Mouse (Mus musculus): ENCODE results near the gene Cdkl4. TPM values are rescaled to one million over a fixed set of nuclear protein-coding genes. Genes with fewer than 3 reads are reported as not detected.
"Not testable (repeated sequence)": the region's sequence is repeated elsewhere in the genome, so short reads cannot be mapped to it uniquely, and the experiment has no call there.

Gene Cdkl4
- total and polyA plus RNA-seq, 2 experiments from 2014 or later = 0.05 TPM; not detected in 1

DNA sequence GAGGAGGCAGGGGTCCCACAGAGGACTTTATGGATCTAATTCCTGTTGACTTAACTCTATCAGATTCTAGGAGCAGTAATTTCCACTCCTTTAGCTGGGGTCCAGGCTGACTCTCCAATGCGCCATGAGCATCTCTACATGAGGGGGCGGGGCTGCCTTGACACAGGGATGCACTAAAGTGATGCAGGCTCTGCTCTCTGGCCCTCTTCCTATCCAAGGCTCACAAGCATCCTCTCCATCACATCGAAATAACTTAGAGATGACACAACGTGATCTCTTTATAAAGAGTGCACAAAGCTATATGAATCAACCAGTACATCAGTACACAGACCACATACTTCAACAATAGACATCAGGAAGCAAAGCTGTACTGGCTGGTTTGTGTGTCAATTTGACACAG lies 6.2 kb downstream of the Cdkl4 start:
- Histone ChIP-seq H3K27me3 (ENCODE audit: control insufficient read depth, insufficient read depth, low read length) (no peaks in the 10 kb centered on the region), H3K27ac (ENCODE audit: low read depth) (no peak overlapping the region), H3K4me1 (ENCODE audit: control insufficient read depth, insufficient read depth) (no peaks in the 10 kb centered on the region), H3K9ac (replicated peaks; ENCODE audit: low read depth, low read length) (no peak overlapping the region), H3K4me2 (ENCODE audit: low read depth, low read length) (no peak overlapping the region), H3K4me3 (ENCODE audit: low read depth, low read length) (no peak overlapping the region), H3K36me3 (replicated peaks; ENCODE audit: control insufficient read depth, insufficient read depth, low read length) (no peaks in the 10 kb centered on the region), H3K9me3 (replicated peaks; ENCODE audit: control insufficient read depth, low read length) (0 out of 2 replicates have a peak, but pooled peaks cover 5% of the 10 kb centered on the region)
- TF ChIP-seq EP300 (IDR thresholded peaks at IDR 0.05; ENCODE audit: low read depth) (no peak), CTCF (IDR thresholded peaks at IDR 0.05; ENCODE audit: low read depth) (no peak)
- DNase-seq (ENCODE audit: low spot score) (no peak), ATAC-seq (ENCODE audit: insufficient read depth, low read depth) (no peak)
- 90% methylated on average over 4 of the region's 4 CpGs for WGBS

- DNase-seq (ENCODE audit: low spot score); H3K4me3 ChIP-seq (ENCODE audit: low read depth, low read length); ATAC-seq (ENCODE audit: insufficient read depth, low read depth); H3K27ac ChIP-seq (ENCODE audit: low read depth); H3K9me3 ChIP-seq (replicated peaks; ENCODE audit: control insufficient read depth, low read length); H3K4me2 ChIP-seq (ENCODE audit: low read depth, low read length); H3K4me1 ChIP-seq (ENCODE audit: control insufficient read depth, insufficient read depth); H3K9ac ChIP-seq (replicated peaks; ENCODE audit: low read depth, low read length); H3K27me3 ChIP-seq (ENCODE audit: control insufficient read depth, insufficient read depth, low read length); H3K36me3 ChIP-seq (replicated peaks; ENCODE audit: control insufficient read depth, insufficient read depth, low read length): not testable (repeated sequence)
- WGBS = 94% methylated on average over 1 of the region's 2 CpGs
- TF ChIP-seq CTCF (IDR thresholded peaks at IDR 0.05; ENCODE audit: low read depth) = peak; percentile 12; the same call in 1 of the 2 replicates
These were observed 7.9 kb downstream of the Cdkl4 start for GRCm38 (mm10) chr17:80569718-80570117.

- TF ChIP-seq CTCF (IDR thresholded peaks at IDR 0.05; ENCODE audit: low read depth) (no peak), EP300 (IDR thresholded peaks at IDR 0.05; ENCODE audit: low read depth) (no peak)
- Histone ChIP-seq H3K9ac (replicated peaks; ENCODE audit: low read depth, low read length) (no peak overlapping the region), H3K27me3 (ENCODE audit: control insufficient read depth, insufficient read depth, low read length) (no peaks in the 10 kb centered on the region), H3K36me3 (replicated peaks; ENCODE audit: control insufficient read depth, insufficient read depth, low read length) (no peaks in the 10 kb centered on the region), H3K4me3 (ENCODE audit: low read depth, low read length) (no peak overlapping the region), H3K4me2 (ENCODE audit: low read depth, low read length) (no peak overlapping the region), H3K9me3 (replicated peaks; ENCODE audit: control insufficient read depth, low read length) (0 out of 2 replicates have a peak, but pooled peaks cover 5% of the 10 kb centered on the region), H3K27ac (ENCODE audit: low read depth) (no peak overlapping the region), H3K4me1 (ENCODE audit: control insufficient read depth, insufficient read depth) (no peaks in the 10 kb centered on the region)
- WGBS = 87% methylated on average over 6 of the region's 6 CpGs
- ATAC-seq (ENCODE audit: insufficient read depth, low read depth) (no peak), DNase-seq (ENCODE audit: low spot score) (no peak)
These were observed 8.6 kb downstream of the Cdkl4 start for GRCm38 (mm10) chr17:80568842-80569601.

- Histone ChIP-seq H3K9ac (replicated peaks; ENCODE audit: low read depth, low read length) (no peak overlapping the region), H3K27me3 (ENCODE audit: control insufficient read depth, insufficient read depth, low read length) (no peaks in the 10 kb centered on the region), H3K4me2 (ENCODE audit: low read depth, low read length) (no peak overlapping the region), H3K9me3 (replicated peaks; ENCODE audit: control insufficient read depth, low read length) (0 out of 2 replicates have a peak, but pooled peaks cover 5% of the 10 kb centered on the region), H3K27ac (ENCODE audit: low read depth) (no peak overlapping the region), H3K4me3 (ENCODE audit: low read depth, low read length) (no peak overlapping the region), H3K4me1 (ENCODE audit: control insufficient read depth, insufficient read depth) (no peaks in the 10 kb centered on the region), H3K36me3 (replicated peaks; ENCODE audit: control insufficient read depth, insufficient read depth, low read length) (no peaks in the 10 kb centered on the region)
- no peak for TF ChIP-seq EP300 (IDR thresholded peaks at IDR 0.05; ENCODE audit: low read depth)
- no peak for TF ChIP-seq CTCF (IDR thresholded peaks at IDR 0.05; ENCODE audit: low read depth)
- ATAC-seq (ENCODE audit: insufficient read depth, low read depth) (no peak), DNase-seq (ENCODE audit: low spot score) (no peak)
- WGBS = 82% methylated on average over 2 of the region's 2 CpGs
These were observed 9.2 kb downstream of the Cdkl4 start for GRCm38 (mm10) chr17:80568441-80568840.

- TF ChIP-seq EP300 (IDR thresholded peaks at IDR 0.05; ENCODE audit: low read depth) (no peak), CTCF (IDR thresholded peaks at IDR 0.05; ENCODE audit: low read depth) (peak; percentile 35)
- ATAC-seq (ENCODE audit: insufficient read depth, low read depth) (no peak), DNase-seq (ENCODE audit: low spot score) (no peak)
- H3K9ac ChIP-seq (replicated peaks; ENCODE audit: low read depth, low read length) = no peak overlapping the region
- H3K4me1 ChIP-seq (ENCODE audit: control insufficient read depth, insufficient read depth) = no peaks in the 10 kb centered on the region
- H3K4me2 ChIP-seq (ENCODE audit: low read depth, low read length) = no peak overlapping the region
- no peaks in the 10 kb centered on the region for H3K27me3 ChIP-seq (ENCODE audit: control insufficient read depth, insufficient read depth, low read length)
- peak overlapping the region; percentile 18; the same call in 1 of the 2 replicates for H3K4me3 ChIP-seq (ENCODE audit: low read depth, low read length)
- 59% methylated on average over 3 of the region's 3 CpGs for WGBS
- H3K27ac ChIP-seq (ENCODE audit: low read depth) = no peak overlapping the region
- H3K9me3 ChIP-seq (replicated peaks; ENCODE audit: control insufficient read depth, low read length) = 0 out of 2 replicates have a peak, but pooled peaks cover 5% of the 10 kb centered on the region
- no peaks in the 10 kb centered on the region for H3K36me3 ChIP-seq (replicated peaks; ENCODE audit: control insufficient read depth, insufficient read depth, low read length)
These were observed 13.0 kb downstream of the Cdkl4 start for GRCm38 (mm10) chr17:80564611-80564924.

DNA sequence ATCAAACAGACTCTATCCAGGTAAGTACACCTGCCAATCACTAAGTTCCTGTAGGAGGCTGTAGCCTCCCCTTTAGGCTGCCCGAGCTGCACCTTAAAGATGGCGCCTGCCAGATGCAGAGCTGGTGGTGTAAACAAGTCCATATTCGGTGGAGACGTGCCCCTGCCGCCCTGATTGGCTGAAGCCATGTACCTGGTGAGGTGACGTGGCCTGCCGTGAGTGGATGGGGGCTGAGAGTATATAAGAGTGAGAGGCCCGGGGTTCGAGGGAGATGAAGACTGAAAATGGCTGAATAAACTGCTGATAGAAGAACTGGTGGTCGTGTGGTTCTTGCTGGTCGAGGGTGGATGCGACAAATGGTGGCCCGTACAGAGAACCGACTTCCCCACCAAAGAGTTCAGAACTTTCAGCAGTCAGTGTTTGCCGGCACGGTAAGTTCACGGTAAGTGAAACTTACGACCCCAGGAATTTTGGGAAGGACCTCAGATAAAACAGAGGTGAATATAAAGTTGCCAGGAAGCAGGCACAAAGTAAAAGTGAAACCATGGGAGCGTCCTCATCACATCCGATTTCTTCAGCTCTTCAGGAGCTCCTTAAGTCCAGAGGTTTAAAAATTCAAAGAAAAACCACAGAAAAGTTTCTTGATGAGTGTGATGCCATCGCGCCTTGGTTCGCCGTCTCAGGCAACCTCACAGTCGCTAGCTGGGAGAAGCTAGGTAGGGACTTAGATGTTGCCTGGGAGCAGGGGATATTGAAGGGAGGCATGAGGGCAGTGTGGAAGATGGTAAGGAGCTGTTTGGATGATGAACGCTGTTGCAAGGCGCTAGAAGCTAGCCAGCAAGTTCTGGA lies 13.6 kb downstream of the Cdkl4 start:
- not testable (repeated sequence) for DNase-seq (ENCODE audit: low spot score); H3K4me2 ChIP-seq (ENCODE audit: low read depth, low read length); H3K9me3 ChIP-seq (replicated peaks; ENCODE audit: control insufficient read depth, low read length); H3K27ac ChIP-seq (ENCODE audit: low read depth); H3K9ac ChIP-seq (replicated peaks; ENCODE audit: low read depth, low read length); H3K27me3 ChIP-seq (ENCODE audit: control insufficient read depth, insufficient read depth, low read length); H3K36me3 ChIP-seq (replicated peaks; ENCODE audit: control insufficient read depth, insufficient read depth, low read length); ATAC-seq (ENCODE audit: insufficient read depth, low read depth); H3K4me1 ChIP-seq (ENCODE audit: control insufficient read depth, insufficient read depth)
- H3K4me3 ChIP-seq (ENCODE audit: low read depth, low read length) = peak overlapping the region; percentile 18; the same call in 1 of the 2 replicates
- 87% methylated on average over 27 of the region's 27 CpGs for WGBS
